In the genomic region with DNA sequence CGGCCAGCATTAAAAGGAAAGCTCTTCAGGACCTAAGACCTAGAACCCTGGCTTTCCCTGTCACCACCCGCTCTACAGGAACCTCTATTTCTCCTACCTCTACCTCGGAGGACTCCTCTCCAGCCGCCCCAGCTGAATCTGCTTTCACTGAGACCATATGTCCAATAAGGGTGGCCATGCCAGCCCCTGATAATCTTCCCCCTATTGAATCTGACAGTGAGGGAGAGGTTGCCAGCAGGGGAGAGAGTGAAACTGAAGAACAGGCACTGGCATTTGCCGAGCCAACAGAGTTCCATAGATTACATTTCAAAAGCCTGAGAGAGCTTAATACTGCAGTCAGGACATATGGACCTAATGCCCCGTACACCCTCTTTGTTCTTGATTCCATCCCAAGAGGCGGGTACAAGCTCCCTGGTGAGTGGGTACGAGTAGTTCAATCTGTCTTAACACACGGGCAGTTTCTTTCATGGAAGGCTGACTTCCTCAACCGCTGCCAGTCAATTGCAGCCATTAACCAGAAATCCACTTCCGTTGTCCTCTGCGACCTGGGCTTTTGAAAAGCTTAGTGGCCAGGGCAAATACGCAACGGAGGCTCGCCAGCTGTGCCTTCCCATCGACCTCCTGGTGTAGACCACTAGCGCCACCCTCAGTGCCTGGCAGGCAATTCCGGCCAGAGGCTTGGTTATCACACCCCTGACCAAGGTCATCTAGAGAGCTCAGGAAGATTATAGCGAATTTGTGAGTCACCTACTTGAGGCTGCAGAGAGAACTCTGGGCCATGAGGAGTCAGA, we compare ENCODE assay signal across 16 mouse cellular contexts.
DNase-seq lines count a peak whose midpoint lies in the region; ATAC-seq and TF ChIP-seq lines count a peak whose summit lies in the region.
"Had no signal": no experiment of that assay in that cellular context is flagged by ENCODE, and none has a peak within 500 bp of the region (broad histone marks: within the 10 kb centered on the region; RNA-seq: fewer than 3 reads in every experiment).

No protein-coding gene starts in this region.

- peak; percentile 62 for TF ChIP-seq CTCF in gastrocnemius, adult 2 months (IDR thresholded peaks at IDR 0.05)
- peak; percentile 59 for TF ChIP-seq CTCF in cerebellum, adult 2 months (IDR thresholded peaks at IDR 0.05; ENCODE audit: borderline replicate concordance, insufficient read depth, low read depth, low read length)

- no peak overlapping the region for H3K27ac ChIP-seq in gastrocnemius, adult 2 months
- H3K27ac ChIP-seq in cerebellum, adult 2 months (ENCODE audit: insufficient read depth, low read length), result no peak overlapping the region
- no peak overlapping the region for H3K27ac ChIP-seq in limb, embryonic 10.5 days
- H3K27ac ChIP-seq in forebrain, embryonic 14.5 days (ENCODE audit: low read depth, low read length), result no peak overlapping the region
- H3K27ac ChIP-seq: embryonic facial prominence, embryonic 15.5 days; forebrain, embryonic 12.5 days; heart, embryonic 10.5 days; intestine, embryonic 15.5 days; limb, embryonic 12.5 days; midbrain, embryonic 10.5 days had no signal

- ATAC-seq in forebrain, embryonic 14.5 days, result no peak
- ATAC-seq: intestine, embryonic 15.5 days had no signal

- intact Hi-C loops in gastrocnemius, adult 2 months (cut with DNase I), result loop anchor here (2.0 to 5.0 kb wide), 2 partner anchors 62 to 205 kb away; no protein-coding TSS in a partner anchor

- DNase-seq in gastrocnemius, adult 2 months, result peak; percentile 68
- no peak for DNase-seq in gastrocnemius, postnatal 4 days (ENCODE audit: low spot score in 2 of 2)
- peak; percentile 3 to 4 for DNase-seq in layer of hippocampus, postnatal 14 days (ENCODE audit: low spot score in 2 of 2)
- no peak for DNase-seq in layer of hippocampus, adult 8-10 months (ENCODE audit: low spot score in 2 of 2)
- peak; percentile 42 to 48 for DNase-seq in cerebellum, adult 2 months
- DNase-seq in limb, embryonic 10.5 days (ENCODE audit: low spot score), result peak; percentile 22
- no peak for DNase-seq in forebrain, embryonic 14.5 days (ENCODE audit: low spot score)
- DNase-seq in embryo, embryonic 10.5 days (ENCODE audit: low spot score), result no peak
- DNase-seq: heart, postnatal 4 days; kidney, postnatal 10 days had no signal

- no peaks in the 10 kb centered on the region for H3K4me1 ChIP-seq in cerebellum, adult 2 months (ENCODE audit: control insufficient read depth, insufficient read depth, low read length)
- no peaks in the 10 kb centered on the region for H3K4me1 ChIP-seq in limb, embryonic 10.5 days
- no peaks in the 10 kb centered on the region for H3K4me1 ChIP-seq in forebrain, embryonic 14.5 days (ENCODE audit: control insufficient read depth, insufficient read depth, low read length)
- H3K4me1 ChIP-seq: embryonic facial prominence, embryonic 15.5 days; forebrain, embryonic 12.5 days; heart, embryonic 10.5 days; intestine, embryonic 15.5 days; limb, embryonic 12.5 days; midbrain, embryonic 10.5 days had no signal

- no peaks in the 10 kb centered on the region for H3K27me3 ChIP-seq in cerebellum, adult 2 months (ENCODE audit: control insufficient read depth, insufficient read depth, low read length)
- no peaks in the 10 kb centered on the region for H3K27me3 ChIP-seq in limb, embryonic 10.5 days (ENCODE audit: low read depth, poor library complexity, severe bottlenecking)
- H3K27me3 ChIP-seq in forebrain, embryonic 14.5 days (replicated peaks; ENCODE audit: control insufficient read depth, insufficient read depth, low read length), result no peaks in the 10 kb centered on the region
- H3K27me3 ChIP-seq: embryonic facial prominence, embryonic 15.5 days; forebrain, embryonic 12.5 days; intestine, embryonic 15.5 days; limb, embryonic 12.5 days had no signal

- 23% methylated on average over 19 of the region's 19 CpGs for WGBS in cerebellum, adult 2 months
- WGBS in limb, embryonic 10.5 days, result 94% methylated on average over 19 of the region's 19 CpGs
- 89% methylated on average over 19 of the region's 19 CpGs for WGBS in forebrain, embryonic 14.5 days

- H3K4me2 ChIP-seq in forebrain, embryonic 14.5 days (ENCODE audit: low read length), result no peak overlapping the region
- H3K4me2 ChIP-seq: embryonic facial prominence, embryonic 15.5 days; forebrain, embryonic 12.5 days; intestine, embryonic 15.5 days; limb, embryonic 12.5 days had no signal

- no peak overlapping the region for H3K9ac ChIP-seq in forebrain, embryonic 14.5 days (ENCODE audit: low read length)
- H3K9ac ChIP-seq: embryonic facial prominence, embryonic 15.5 days; forebrain, embryonic 12.5 days; intestine, embryonic 15.5 days; limb, embryonic 12.5 days had no signal

- 0 out of 2 replicates have a peak overlapping the region, but pooled peaks have one; percentile 11 for H3K4me3 ChIP-seq in gastrocnemius, adult 2 months
- H3K4me3 ChIP-seq in cerebellum, adult 2 months (replicated peaks; ENCODE audit: insufficient read depth, low read depth, low read length), result peak overlapping the region; percentile 33
- H3K4me3 ChIP-seq in limb, embryonic 10.5 days, result no peak overlapping the region
- H3K4me3 ChIP-seq in forebrain, embryonic 14.5 days (ENCODE audit: low read depth, low read length), result no peak overlapping the region
- H3K4me3 ChIP-seq: embryonic facial prominence, embryonic 15.5 days; forebrain, embryonic 12.5 days; heart, embryonic 10.5 days; intestine, embryonic 15.5 days; limb, embryonic 12.5 days; midbrain, embryonic 10.5 days had no signal

- H3K36me3 ChIP-seq in limb, embryonic 10.5 days, result no peaks in the 10 kb centered on the region
- no peaks in the 10 kb centered on the region for H3K36me3 ChIP-seq in forebrain, embryonic 14.5 days (ENCODE audit: control insufficient read depth, insufficient read depth, low read length)
- H3K36me3 ChIP-seq: embryonic facial prominence, embryonic 15.5 days; forebrain, embryonic 12.5 days; heart, embryonic 10.5 days; intestine, embryonic 15.5 days; limb, embryonic 12.5 days; midbrain, embryonic 10.5 days had no signal

- H3K9me3 ChIP-seq in limb, embryonic 10.5 days (replicated peaks), result peaks cover 14% of the 10 kb centered on the region; the same call in 1 of the 2 replicates
- 0 out of 2 replicates have a peak, but pooled peaks cover 7% of the 10 kb centered on the region for H3K9me3 ChIP-seq in forebrain, embryonic 14.5 days (replicated peaks; ENCODE audit: control insufficient read depth, low read length)
- H3K9me3 ChIP-seq: intestine, embryonic 15.5 days had no signal

- TF ChIP-seq POLR2A in cerebellum, adult 2 months (IDR thresholded peaks at IDR 0.05; ENCODE audit: borderline replicate concordance, insufficient read depth, low read length), result no peak

Comparison
In these comparisons a context has a peak if more than half of its experiments do, and no peak if none do; other contexts are left out.
1. DNase-seq: peak in gastrocnemius, adult 2 months (single experiment), layer of hippocampus, postnatal 14 days (2 of 2), cerebellum, adult 2 months (2 of 2) and limb, embryonic 10.5 days (single experiment); none in gastrocnemius, postnatal 4 days (0 of 2), layer of hippocampus, adult 8-10 months (0 of 2), forebrain, embryonic 14.5 days (single experiment) and embryo, embryonic 10.5 days (single experiment).
2. H3K4me3 ChIP-seq: peak in gastrocnemius, adult 2 months (single experiment) and cerebellum, adult 2 months (single experiment); none in limb, embryonic 10.5 days (single experiment) and forebrain, embryonic 14.5 days (single experiment).